Mouse (Mus musculus) adrenal gland, adult 8-10 months (tissue): ENCODE results near the gene Atxn1. TPM values are rescaled to one million over a fixed set of nuclear protein-coding genes. Genes with fewer than 3 reads are reported as not detected.

Experiments used
- DNase-seq: peaks from one replicate; pipeline ENCODE4 v3.0.0; 2022
- total RNA-seq, 4 experiments: library from RNA; stranded (reverse); gene quantifications; 2 replicates each; pipeline ENCODE4 v1.2.4; 2022

Atxn1 gene
- total RNA-seq, 4 experiments from 2014 or later = 32.0 to 59.9 (median 48.1) TPM

DNA sequence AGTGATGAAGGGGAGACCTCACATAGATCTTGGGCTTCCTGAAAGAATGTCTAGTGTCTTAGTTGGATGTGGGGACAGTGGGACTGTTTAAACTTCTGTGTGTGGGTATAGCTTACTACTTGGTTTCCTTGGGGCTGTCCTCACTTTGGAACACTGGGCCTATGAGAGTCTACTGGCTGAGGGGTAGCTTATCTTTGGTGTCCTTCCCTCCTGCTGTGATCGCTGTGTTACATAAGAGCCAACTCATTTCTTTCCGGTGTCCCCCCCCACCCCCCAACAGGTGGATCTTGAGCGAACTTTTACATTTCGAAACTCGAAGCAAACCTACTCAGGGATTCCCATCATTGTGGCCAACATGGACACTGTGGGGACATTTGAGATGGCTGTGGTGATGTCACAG lies 450.7 kb downstream of the Atxn1 start:
- no peak for DNase-seq

DNA sequence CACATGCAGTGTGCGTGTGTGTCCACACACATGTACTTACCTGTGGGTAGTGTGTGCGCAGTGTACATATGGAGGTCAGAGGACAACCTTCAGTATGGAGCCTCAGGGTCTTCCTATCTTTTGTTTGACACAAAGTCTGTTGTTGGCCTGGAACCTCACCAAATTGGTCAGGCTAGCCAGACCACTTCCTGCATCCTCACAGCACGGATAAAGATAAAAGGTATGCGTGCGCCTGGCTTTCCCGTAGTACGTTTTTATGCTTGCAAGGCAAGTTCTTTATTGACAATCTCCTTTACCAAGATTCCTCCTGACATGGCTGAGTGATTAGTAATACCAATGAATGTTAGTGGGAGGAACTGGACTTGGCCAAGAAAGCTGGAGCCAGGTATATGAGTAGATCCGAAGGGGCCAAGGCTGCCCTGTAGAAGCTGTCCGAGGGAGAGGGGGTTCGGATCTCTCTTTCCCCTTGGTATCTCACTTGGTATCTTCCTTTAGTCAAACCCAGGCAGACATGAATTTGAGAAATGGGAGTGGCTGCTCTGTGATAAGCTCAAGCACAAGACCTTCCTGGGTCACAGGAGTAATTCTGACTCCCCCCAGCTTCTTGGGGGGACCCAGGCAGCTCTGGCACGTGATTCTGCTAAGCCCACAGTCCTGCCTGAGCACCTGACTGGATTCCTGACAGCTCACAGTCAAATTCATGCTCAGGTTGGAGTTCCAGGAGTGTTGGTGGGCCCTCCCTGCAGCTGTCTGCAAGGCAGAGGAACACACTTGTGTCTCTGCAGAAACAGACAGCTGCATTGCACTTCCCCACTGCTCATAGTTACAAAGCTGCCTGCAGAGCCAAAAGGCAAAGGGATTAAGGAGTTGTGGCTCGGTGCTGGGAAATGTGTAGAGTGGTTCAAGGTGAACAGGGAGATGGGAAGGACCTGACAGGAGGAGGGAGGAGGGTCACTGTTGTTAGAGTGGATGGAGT lies 451.5 kb downstream of the Atxn1 start:
- DNase-seq = no peak

DNA sequence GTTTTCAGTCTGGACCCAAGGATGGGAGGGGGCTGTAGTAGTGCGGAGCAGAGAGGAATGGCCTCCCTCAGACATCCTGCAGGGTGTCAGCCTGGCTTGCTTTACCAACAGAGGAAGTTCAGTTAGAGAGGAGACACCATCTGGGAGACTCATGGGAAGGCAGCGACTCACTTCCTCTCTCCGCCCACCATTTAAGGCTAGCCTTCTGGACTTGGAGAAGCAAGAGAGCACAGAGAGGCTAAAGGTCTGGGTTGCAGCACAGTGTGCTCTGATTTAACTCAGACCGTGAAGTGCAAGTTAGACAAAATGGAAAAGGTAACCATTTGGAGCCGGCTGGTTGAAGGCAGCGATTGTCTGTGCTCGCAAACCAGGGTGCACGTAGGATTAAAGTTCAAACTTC lies 452.3 kb downstream of the Atxn1 start:
- DNase-seq = no peak

DNA sequence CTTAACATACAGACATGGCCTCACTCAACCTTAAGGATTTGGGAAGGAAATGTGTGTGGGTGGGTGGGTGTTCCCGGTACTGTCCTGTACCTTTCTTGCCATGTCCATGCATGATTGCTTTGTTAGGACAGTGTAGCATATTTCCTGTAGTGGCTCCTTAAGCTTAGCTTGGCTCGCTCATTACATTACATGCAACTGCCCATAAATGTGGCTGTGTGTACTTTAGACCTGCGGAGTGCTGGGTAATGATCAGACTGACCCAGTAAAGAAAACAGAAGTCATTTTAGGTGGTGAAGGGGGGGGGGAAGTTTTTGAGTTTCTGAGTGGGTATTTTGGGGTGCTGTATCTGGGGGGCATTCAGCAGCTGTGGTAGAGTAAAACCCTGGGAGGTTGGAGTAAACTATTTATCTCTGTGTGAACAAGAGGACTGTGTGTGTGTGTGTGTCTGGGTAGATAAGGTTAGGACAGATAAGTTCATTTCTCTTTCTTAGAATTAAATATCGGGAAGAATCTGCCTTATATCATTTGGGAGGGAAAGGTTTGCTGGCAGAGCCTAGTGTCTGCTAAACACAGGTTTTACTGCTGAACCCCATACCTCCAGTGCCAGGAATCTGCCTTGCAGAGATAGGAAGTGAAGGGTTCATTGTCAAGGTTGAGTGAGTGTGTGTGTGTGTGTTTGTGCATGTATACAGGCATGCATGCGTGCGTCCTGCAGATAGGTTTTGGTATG lies 452.9 kb downstream of the Atxn1 start:
- no peak for DNase-seq

DNA sequence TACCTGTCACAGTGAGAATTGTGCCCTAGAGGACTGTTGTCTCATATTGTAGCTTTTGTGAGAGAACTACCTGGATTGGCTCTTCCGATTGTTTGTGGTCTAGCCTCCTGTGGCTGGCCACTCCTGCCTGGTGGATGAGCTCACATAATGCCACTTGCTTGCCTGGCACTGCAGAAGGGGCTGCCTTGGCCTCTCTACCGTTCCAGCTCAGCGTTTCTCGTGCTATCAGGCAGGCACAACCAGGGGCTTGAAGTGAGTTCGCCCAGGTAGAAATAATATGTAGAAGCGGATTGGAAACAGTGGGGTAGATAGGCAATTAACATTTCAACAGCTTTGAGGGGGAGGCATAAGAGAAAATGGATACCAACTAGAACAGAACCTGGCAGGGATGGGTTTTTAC lies 455.4 kb downstream of the Atxn1 start:
- no peak for DNase-seq

DNA sequence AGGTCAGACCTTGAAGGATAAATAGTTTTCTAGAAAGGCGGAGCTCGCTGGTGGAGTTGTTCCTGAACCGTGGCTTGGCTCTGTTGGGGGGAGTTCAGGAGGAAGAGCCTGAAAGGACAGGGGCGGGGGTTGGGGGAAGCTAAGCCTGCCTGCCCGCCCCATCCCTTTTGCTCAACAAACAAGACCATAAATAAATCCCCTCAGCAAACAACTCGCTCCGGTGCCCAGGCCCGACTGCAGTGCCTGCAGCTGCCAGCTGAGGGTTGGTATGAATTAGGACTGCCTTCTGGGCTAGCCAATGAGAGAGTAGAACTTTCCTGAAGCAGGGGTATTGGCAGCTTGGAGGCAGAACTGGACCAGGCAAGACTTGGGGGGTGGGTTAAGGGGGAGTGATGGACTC lies 456.3 kb downstream of the Atxn1 start:
- DNase-seq = peak; percentile 45

DNA sequence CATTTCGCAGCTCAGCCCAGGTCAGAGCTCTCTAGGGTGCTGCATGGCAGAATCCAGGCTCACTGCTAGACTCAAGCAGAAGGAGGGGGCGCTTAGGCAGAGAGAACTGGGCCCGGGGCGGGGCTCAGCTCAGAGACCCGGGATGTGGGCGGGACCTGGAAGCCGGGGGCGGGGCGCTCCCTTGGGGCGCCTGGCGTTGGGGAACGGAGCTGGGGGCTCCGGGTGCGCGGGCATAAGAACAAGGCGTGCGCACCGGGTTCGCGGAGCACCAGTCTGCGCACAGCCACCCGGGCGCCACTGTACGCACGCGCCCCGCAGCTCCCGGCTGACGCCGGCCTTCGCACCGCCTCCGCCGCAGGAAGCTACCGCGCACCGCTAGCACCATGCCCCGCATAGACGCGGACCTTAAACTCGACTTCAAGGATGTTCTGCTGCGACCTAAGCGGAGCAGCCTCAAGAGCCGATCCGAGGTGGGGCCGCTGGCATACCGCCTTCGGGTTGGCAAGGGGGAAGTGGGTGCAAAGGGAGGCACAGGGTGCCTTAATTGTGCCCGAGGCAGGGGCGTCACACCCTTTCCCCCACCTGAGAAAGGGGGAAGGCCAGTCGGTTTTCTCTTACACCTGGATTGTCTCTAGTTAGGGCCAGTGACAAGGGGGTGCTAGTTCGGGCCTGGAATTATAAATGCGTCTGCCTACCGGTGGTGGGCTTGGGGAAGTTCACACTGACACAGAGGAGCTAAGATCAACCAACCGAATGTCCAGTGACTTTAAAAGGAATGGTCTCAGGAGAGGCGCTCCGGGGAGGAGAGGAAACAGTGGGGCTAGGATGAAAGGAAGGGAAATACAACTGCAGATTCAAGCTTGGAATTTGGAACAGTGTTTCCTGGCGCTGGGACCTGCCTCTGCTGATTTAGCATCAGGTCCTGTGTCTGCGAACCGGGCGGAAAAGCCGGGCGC lies 457.3 kb downstream of the Atxn1 start, which contains the start of gene Gmpr:
Gene Gmpr, plus strand, starts transcription at position 171 of the 956 bp plus-strand sequence.
- DNase-seq = peak; percentile 63

DNA sequence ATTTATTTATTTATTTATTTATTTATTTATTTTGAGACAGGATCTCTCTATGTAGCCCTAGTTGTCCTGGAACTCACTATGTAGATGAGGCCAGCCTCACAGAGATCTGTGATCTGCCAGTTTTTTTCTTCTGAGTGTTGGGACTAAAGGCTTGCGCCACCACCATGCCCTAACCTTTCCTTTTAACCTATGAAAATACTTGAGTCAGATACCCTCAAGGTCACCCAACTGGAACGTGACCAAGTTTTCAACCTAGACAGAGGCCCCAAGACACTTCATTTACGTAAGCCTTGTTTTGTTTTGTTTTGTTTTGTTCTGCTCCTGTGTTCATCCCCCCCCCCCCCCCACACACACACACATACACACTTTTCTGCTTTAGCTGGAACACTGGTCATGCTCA lies 459.3 kb downstream of the Atxn1 start:
- no peak for DNase-seq

DNA sequence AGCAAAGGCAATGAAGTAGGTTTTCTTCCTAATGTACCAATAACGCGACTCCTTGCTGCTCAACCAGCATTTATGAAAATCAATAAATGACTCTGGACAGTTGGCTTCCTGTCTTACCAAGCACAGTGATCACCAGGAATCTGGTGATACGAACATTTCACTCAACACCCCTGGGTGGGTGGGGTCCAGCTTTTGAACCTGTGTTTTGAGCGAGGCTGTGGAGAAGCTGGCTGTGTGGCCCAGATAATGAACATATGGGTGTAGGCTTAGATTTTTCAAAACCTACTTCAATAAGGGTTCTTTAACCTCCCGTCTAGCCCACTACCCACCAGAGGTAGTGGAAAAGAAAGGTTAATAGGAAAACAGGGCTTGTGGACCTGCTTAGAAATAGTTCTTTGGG lies 462.0 kb downstream of the Atxn1 start:
- DNase-seq = no peak

DNA sequence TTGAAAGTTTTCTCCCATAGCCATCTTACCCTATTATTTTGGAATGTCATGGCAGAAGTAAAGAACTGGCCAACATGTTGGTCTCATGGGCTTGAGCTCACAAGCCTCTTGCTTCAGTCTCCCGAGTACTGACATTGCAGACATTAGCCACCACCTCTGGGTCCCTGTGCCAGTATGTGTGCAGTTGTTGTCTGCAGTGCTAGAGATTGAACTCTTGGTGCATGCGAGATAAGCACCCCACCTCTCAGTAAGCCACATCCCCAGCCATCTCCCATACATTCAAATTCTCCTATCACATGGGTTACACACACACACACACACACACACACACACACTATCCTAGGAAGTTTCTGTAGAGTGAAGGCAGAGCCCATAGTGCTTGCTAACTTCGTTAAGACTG lies 464.9 kb downstream of the Atxn1 start:
- DNase-seq = no peak
